Mouse (Mus musculus): ENCODE results near the gene Btbd3. TPM values are rescaled to one million over a fixed set of nuclear protein-coding genes. Genes with fewer than 3 reads are reported as not detected.

Gene Btbd3
- polyA plus RNA-seq, 1 experiment, result 3.2 TPM

DNA sequence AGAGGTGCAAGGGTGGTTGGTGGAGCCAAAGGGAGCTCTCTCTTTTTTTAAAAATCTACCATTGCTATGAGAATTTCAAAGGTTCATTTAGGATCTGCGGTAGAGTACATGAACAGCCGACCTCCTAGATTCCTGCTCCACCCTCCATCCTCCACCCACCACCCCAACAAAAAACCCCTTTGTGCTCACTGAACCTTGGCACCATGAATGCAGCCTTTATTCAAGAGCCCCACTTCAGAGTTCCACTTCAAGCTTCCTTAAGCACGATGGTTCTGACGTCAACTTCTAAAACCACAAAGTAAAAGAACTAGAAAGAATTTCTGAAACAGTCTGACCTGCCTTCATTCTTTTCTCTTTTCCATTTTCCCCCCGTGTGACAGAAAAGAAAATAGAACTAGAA lies 106.1 kb downstream of the Btbd3 start:
- no peaks in the 10 kb centered on the region for H3K4me1 ChIP-seq (replicated peaks; ENCODE audit: control insufficient read depth, insufficient read depth, low read length)
- H3K27me3 ChIP-seq (ENCODE audit: control insufficient read depth, insufficient read depth, low read length), result no peaks in the 10 kb centered on the region
- no peak for DNase-seq
- no peaks in the 10 kb centered on the region for H3K36me3 ChIP-seq (ENCODE audit: control insufficient read depth, insufficient read depth, low read length)
- no peak overlapping the region for H3K4me3 ChIP-seq (ENCODE audit: control insufficient read depth, insufficient read depth, low read length)
- 67% methylated on average over 5 of the region's 5 CpGs for WGBS
- no peak overlapping the region for H3K27ac ChIP-seq (ENCODE audit: control insufficient read depth, insufficient read depth, low read length)
- no peak for TF ChIP-seq POLR2A (IDR thresholded peaks at IDR 0.05; ENCODE audit: control insufficient read depth, extremely low read depth, insufficient read depth, low read length, poor library complexity)
- TF ChIP-seq CTCF (IDR thresholded peaks at IDR 0.05; ENCODE audit: borderline replicate concordance, control insufficient read depth, extremely low read depth, insufficient read depth, low read length, poor library complexity), result no peak

GRCm38 (mm10) chr2:138365391-138365790 lies 109.0 kb downstream of the Btbd3 start:
- no peak for TF ChIP-seq CTCF (IDR thresholded peaks at IDR 0.05; ENCODE audit: borderline replicate concordance, control insufficient read depth, extremely low read depth, insufficient read depth, low read length, poor library complexity)
- no peak for TF ChIP-seq POLR2A (IDR thresholded peaks at IDR 0.05; ENCODE audit: control insufficient read depth, extremely low read depth, insufficient read depth, low read length, poor library complexity)
- no peak overlapping the region for H3K27ac ChIP-seq (ENCODE audit: control insufficient read depth, insufficient read depth, low read length)
- no peaks in the 10 kb centered on the region for H3K4me1 ChIP-seq (replicated peaks; ENCODE audit: control insufficient read depth, insufficient read depth, low read length)
- no peaks in the 10 kb centered on the region for H3K36me3 ChIP-seq (ENCODE audit: control insufficient read depth, insufficient read depth, low read length)
- WGBS, result 94% methylated on average over 4 of the region's 4 CpGs
- no peak overlapping the region for H3K4me3 ChIP-seq (ENCODE audit: control insufficient read depth, insufficient read depth, low read length)
- DNase-seq, result no peak
- no peaks in the 10 kb centered on the region for H3K27me3 ChIP-seq (ENCODE audit: control insufficient read depth, insufficient read depth, low read length)

DNA sequence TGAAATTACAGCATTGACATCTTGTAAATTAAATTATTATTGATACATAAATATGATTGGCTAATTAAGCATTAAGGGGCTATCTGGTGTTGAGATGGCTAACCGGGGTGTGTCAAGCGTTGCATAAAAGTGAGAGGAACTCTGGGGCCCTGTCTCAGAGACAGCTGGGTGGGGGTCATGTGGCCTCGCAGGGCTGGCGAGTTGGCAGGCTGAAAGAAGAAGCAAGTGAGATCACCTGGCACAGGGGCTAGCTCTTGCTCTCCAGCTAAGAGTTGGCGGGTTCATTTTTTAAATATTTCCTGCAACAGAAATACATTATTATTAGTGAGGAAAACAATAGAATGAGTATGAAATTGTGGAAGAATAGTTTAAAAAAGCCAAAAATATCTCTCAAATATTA lies 118.2 kb downstream of the Btbd3 start:
- H3K4me3 ChIP-seq (ENCODE audit: control insufficient read depth, insufficient read depth, low read length), result no peak overlapping the region
- H3K27ac ChIP-seq (ENCODE audit: control insufficient read depth, insufficient read depth, low read length), result no peak overlapping the region
- DNase-seq, result no peak
- H3K4me1 ChIP-seq (replicated peaks; ENCODE audit: control insufficient read depth, insufficient read depth, low read length), result no peaks in the 10 kb centered on the region
- WGBS, result 92% methylated on average over 5 of the region's 5 CpGs
- no peak for TF ChIP-seq POLR2A (IDR thresholded peaks at IDR 0.05; ENCODE audit: control insufficient read depth, extremely low read depth, insufficient read depth, low read length, poor library complexity)
- no peak for TF ChIP-seq CTCF (IDR thresholded peaks at IDR 0.05; ENCODE audit: borderline replicate concordance, control insufficient read depth, extremely low read depth, insufficient read depth, low read length, poor library complexity)
- H3K27me3 ChIP-seq (ENCODE audit: control insufficient read depth, insufficient read depth, low read length), result no peaks in the 10 kb centered on the region
- H3K36me3 ChIP-seq (ENCODE audit: control insufficient read depth, insufficient read depth, low read length), result no peaks in the 10 kb centered on the region

DNA sequence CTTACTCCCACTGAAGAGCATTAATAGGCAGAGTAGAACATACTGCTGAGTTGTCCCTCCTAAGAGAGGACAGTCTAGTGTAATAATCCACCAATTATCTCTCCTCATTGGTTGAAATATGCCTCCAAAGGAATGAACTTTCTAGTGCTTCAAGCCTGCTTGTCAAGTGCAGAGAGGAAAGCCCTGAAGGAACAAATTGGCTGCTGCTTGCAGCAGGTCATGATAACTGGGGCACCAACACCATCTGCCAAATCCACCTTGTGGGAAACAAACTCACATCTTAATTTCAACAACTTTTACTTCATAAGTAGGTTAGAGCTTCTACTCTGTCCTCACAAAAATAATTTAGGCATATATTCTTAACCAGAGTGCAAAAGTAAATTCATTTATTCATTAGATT lies 122.5 kb downstream of the Btbd3 start:
- no peak overlapping the region for H3K27ac ChIP-seq (ENCODE audit: control insufficient read depth, insufficient read depth, low read length)
- H3K36me3 ChIP-seq (ENCODE audit: control insufficient read depth, insufficient read depth, low read length), result no peaks in the 10 kb centered on the region
- H3K27me3 ChIP-seq (ENCODE audit: control insufficient read depth, insufficient read depth, low read length), result no peaks in the 10 kb centered on the region
- no peak for TF ChIP-seq CTCF (IDR thresholded peaks at IDR 0.05; ENCODE audit: borderline replicate concordance, control insufficient read depth, extremely low read depth, insufficient read depth, low read length, poor library complexity)
- no peak for TF ChIP-seq POLR2A (IDR thresholded peaks at IDR 0.05; ENCODE audit: control insufficient read depth, extremely low read depth, insufficient read depth, low read length, poor library complexity)
- DNase-seq, result no peak
- H3K4me1 ChIP-seq (replicated peaks; ENCODE audit: control insufficient read depth, insufficient read depth, low read length), result no peaks in the 10 kb centered on the region
- no peak overlapping the region for H3K4me3 ChIP-seq (ENCODE audit: control insufficient read depth, insufficient read depth, low read length)

GRCm38 (mm10) chr2:138384762-138385161 lies 128.4 kb downstream of the Btbd3 start:
- DNase-seq, result no peak
- no peaks in the 10 kb centered on the region for H3K36me3 ChIP-seq (ENCODE audit: control insufficient read depth, insufficient read depth, low read length)
- H3K4me3 ChIP-seq (ENCODE audit: control insufficient read depth, insufficient read depth, low read length), result no peak overlapping the region
- TF ChIP-seq CTCF (IDR thresholded peaks at IDR 0.05; ENCODE audit: borderline replicate concordance, control insufficient read depth, extremely low read depth, insufficient read depth, low read length, poor library complexity) (no peak), POLR2A (IDR thresholded peaks at IDR 0.05; ENCODE audit: control insufficient read depth, extremely low read depth, insufficient read depth, low read length, poor library complexity) (no peak)
- no peak overlapping the region for H3K27ac ChIP-seq (ENCODE audit: control insufficient read depth, insufficient read depth, low read length)
- no peaks in the 10 kb centered on the region for H3K4me1 ChIP-seq (replicated peaks; ENCODE audit: control insufficient read depth, insufficient read depth, low read length)
- 62% methylated on average over 2 of the region's 2 CpGs for WGBS
- no peaks in the 10 kb centered on the region for H3K27me3 ChIP-seq (ENCODE audit: control insufficient read depth, insufficient read depth, low read length)

DNA sequence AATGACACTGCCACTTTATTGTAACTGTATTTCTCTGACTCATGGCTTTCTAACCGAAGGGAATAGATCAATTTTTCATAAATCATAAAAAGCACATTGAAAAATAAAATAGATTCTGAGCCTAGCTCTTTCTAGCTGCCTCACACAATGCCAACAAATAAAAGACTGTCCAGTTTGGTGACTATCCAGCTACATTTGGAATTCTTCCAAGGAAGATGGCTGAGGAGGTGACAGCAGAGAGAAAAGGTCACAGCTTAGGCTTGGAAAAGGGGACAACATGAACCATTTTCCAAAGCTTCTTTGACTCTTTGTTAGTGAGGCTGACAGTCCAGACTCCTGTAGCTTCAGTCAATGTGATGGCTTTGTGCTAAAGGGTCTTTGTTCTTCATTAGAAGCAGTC lies 132.2 kb downstream of the Btbd3 start:
- DNase-seq, result no peak
- WGBS, result 90% methylated on average over 1 of the region's 1 CpGs
- TF ChIP-seq POLR2A (IDR thresholded peaks at IDR 0.05; ENCODE audit: control insufficient read depth, extremely low read depth, insufficient read depth, low read length, poor library complexity) (no peak), CTCF (IDR thresholded peaks at IDR 0.05; ENCODE audit: borderline replicate concordance, control insufficient read depth, extremely low read depth, insufficient read depth, low read length, poor library complexity) (no peak)

DNA sequence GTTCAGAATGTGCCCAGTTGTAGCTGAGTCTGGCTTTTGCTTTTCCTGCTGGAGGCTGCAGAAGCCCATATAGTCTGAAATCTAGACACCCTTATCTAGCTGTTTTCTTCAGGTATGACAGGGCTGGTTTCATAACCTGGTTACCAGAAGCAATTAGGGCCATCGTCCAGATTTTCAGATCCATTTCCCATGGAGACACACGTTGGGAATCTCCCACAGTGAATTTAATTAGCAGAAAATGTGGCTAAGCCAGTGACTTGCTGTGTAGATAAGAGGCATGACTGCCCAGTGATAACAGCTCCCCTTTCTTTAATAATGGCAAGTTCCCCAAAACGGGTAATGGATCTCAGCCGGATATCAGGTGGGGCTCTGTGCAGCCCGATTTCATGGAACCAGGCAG lies 146.7 kb downstream of the Btbd3 start:
- Histone ChIP-seq H3K27me3 (ENCODE audit: control insufficient read depth, insufficient read depth, low read length) (no peaks in the 10 kb centered on the region), H3K4me1 (replicated peaks; ENCODE audit: control insufficient read depth, insufficient read depth, low read length) (no peaks in the 10 kb centered on the region), H3K36me3 (ENCODE audit: control insufficient read depth, insufficient read depth, low read length) (no peaks in the 10 kb centered on the region), H3K27ac (ENCODE audit: control insufficient read depth, insufficient read depth, low read length) (no peak overlapping the region), H3K4me3 (ENCODE audit: control insufficient read depth, insufficient read depth, low read length) (no peak overlapping the region)
- TF ChIP-seq POLR2A (IDR thresholded peaks at IDR 0.05; ENCODE audit: control insufficient read depth, extremely low read depth, insufficient read depth, low read length, poor library complexity), result no peak
- no peak for TF ChIP-seq CTCF (IDR thresholded peaks at IDR 0.05; ENCODE audit: borderline replicate concordance, control insufficient read depth, extremely low read depth, insufficient read depth, low read length, poor library complexity)
- 88% methylated on average over 5 of the region's 5 CpGs for WGBS
- no peak for DNase-seq

More for the DNA sequence above, 132.2 kb downstream of the Btbd3 start:
- Histone ChIP-seq H3K4me3 (ENCODE audit: control insufficient read depth, insufficient read depth, low read length) (no peak overlapping the region), H3K36me3 (ENCODE audit: control insufficient read depth, insufficient read depth, low read length) (no peaks in the 10 kb centered on the region), H3K27ac (ENCODE audit: control insufficient read depth, insufficient read depth, low read length) (no peak overlapping the region), H3K27me3 (ENCODE audit: control insufficient read depth, insufficient read depth, low read length) (no peaks in the 10 kb centered on the region), H3K4me1 (replicated peaks; ENCODE audit: control insufficient read depth, insufficient read depth, low read length) (no peaks in the 10 kb centered on the region)
